Mouse (Mus musculus): ENCODE results near the gene Sh3bgrl.

Gene Sh3bgrl

DNA sequence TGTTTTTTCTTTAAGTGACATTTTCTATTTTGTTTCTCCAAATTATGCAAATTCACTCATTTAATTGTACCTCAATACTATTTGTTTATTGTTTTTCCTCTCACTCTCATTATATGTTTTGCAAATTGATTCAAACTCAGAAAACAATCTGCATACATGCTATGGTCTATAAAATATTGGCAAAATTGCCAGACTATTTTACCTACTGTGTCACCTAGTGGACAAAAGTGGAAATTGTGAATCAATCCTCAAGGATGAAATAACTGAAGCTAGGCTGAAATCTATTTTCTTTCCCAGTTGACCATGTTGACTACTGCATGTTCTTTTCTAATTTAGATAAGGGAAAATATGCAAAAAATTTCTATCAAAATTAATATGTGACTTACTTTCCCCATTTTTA is 143.0 kb downstream of the Sh3bgrl start:
- DNase-seq (ENCODE audit: low read depth, low spot score), result no peak
